Mouse (Mus musculus) 3134 (cell line): ENCODE results near the gene Rhoc.

Source experiments
- DNase-seq: peaks from one replicate; pipeline ENCODE4 v3.0.0-alpha.2; 2011; ENCODE audit warnings: low spot score; ENCODE audit not compliant: insufficient read length; ENCODE audit errors: extremely low read depth

Rhoc gene

GRCm38 (mm10) chr3:104783971-104784500, 4.1 kb upstream of the Rhoc start:
- no peak for DNase-seq

DNA sequence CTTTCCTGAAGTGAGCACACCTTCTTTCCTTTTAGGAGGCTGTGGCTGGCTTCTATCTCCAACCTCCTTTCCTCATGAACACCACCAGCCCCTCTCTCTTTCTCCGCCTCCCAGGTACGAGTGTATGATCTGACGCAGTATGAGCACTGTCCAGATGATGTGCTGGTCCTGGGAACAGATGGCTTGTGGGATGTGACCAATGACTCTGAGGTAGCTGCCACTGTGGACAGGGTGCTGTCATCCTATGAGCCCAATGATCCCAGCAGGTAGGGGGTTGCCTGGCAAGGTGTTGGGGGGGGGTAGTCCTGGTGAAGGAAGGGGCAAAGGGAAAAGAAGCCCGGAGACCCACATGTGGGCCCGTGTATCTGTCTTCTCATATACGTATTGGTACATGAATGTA, 2.9 kb upstream of the Rhoc start:
- no peak for DNase-seq

- peak; percentile 88 for DNase-seq
Observed at GRCm38 (mm10) chr3:104788561-104789311, 561 bp downstream of the Rhoc start.

GRCm38 (mm10) chr3:104789312-104789605, 1.1 kb downstream of the Rhoc start:
- DNase-seq, result no peak

DNA sequence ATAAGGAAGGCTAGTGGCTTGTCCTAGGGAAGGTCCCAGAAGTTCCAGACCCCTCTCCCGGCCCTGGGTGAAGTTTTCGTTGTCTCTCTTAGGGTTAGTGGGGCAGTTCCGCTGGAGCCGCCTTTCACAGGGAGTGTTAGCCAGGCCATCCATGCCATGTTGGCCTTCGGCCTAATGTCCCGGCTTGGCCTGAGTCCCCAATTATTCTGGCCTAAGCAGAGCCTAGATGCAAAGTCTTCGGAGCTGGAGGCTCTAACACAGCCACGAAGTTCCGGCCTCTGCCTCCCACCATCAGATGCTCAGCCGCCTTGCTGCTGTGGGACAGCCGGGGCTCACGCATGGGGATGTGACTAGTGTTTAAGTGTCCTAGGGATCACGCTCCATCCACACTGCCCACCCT, 1.6 kb downstream of the Rhoc start:
- DNase-seq, result peak; percentile 74

DNA sequence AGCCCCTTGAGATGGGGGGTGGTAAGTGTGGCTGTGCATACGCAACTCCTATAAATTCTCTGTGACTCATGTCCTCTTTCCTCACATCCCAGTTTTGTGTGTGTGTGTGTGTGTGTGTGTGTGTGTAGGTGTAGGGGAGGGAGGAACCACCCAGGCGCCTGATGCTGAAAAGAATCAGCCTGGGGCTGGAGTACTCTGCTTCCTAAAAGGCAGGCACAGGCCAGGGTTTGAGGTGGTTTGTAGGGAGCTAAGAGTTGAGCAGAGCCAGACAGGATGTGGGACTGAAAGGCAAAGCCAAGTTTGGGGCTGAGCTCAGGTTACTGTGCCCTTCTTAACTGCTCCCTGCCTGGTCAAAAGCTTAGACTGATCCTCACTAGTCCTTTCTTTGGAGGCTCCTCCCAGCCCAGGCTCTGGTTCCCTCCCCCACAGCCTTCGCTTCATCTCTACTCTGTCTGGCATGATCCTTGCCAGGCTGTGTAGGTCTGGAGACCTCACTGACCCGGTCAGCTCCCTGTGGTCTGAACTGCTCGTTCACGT, 2.3 kb downstream of the Rhoc start:
- DNase-seq, result peak; percentile 80

DNA sequence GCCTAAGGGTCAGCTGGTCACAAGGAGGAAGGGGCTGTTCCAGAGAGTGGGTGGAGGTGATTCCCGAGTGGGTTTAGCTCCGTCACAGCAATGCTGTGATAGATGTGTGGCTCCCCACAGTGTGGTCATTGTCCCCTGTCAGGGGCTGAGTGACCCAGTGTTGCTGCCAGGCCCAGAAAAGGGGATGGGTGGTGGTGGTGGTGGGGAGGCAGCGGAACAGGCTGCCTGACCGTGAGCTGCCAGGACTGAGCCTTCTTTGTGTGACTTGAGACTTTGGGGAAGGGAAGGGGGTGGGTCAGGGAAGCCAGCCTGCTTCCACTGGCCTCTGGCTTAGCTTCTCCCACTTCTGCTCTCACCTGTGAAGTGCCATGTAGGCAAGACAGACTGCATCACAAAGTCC, 2.8 kb downstream of the Rhoc start:
- DNase-seq, result no peak

GRCm38 (mm10) chr3:104791671-104792070, 3.5 kb downstream of the Rhoc start:
- DNase-seq, result no peak

DNA sequence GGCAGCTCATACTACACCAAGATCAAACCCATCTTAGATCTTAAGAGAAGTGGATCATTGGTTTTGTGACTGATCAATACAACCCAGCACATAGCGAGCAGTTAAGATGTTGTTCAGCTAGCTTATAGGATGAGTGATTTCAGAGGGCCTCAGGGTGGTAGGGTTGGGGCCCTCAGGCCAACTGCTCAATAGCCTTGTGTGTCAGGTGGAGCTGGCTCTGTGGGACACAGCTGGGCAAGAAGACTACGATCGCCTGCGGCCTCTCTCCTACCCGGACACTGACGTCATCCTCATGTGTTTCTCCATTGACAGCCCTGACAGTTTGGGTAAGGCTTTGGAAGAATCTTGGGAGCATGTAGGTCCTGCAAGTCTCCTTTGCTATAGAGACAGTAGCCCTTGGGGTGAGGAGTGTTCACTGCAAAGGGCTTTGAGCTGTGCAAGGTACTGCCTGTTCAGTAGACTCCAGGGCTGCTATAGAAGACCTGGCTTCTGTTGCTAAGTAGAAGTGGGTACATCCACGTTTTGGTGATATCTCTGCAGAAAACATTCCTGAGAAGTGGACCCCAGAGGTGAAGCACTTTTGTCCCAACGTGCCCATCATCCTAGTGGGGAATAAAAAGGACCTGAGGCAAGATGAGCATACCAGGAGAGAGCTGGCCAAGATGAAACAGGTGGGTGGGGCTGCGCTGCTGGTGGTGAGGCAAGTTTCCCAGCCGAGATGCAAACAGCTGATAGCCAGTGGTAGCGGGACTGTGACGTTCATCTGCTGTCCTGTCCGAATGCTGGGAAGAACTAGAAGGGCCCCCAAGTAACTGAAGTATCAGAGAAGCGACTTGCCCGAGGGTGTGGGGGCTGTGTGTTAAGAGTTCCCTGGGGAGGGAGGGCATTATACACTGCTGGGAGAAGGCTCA, 4.4 kb downstream of the Rhoc start:
- no peak for DNase-seq

- DNase-seq, result peak; percentile 84
Observed at GRCm38 (mm10) chr3:104793871-104794828, 6.0 kb downstream of the Rhoc start.

GRCm38 (mm10) chr3:104794953-104795470, 6.8 kb downstream of the Rhoc start:
- no peak for DNase-seq

DNA sequence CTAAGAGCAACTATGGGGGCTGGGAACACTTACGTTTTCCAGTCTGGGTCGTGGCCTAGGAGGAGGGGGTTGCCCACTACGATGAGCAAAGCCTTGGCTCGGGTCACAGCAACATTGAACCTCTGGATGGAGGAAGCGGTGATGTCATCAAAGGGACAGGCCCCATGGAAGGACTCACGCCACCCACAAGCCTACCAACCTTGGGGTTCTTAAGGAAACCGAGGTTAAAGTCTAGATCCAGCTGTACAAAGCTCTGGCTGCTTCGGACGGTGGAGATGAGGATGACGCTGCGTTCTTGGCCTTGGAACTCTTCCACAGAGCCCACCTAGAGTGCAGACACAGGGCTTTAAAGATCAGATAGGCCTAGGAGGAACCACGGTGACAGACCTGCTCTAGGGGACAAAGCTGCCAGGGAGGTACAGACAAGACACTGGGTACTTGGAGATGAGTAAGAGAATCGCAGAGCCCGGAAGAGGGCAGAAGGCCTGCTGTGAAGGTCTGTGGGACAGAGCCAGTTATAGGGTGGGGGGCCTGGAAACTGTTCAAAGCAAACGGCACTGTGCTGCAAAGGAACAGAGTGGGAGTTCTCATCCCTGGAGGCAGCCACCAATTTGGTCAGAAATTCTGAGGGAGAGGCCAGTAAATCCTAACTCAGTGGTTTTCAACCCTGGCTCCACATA, 7.6 kb downstream of the Rhoc start:
- no peak for DNase-seq

- no peak for DNase-seq
Observed at GRCm38 (mm10) chr3:104796430-104797082, 8.4 kb downstream of the Rhoc start.

- no peak for DNase-seq
Observed at GRCm38 (mm10) chr3:104800681-104801080, 12.5 kb downstream of the Rhoc start.

- DNase-seq, result no peak
Observed at GRCm38 (mm10) chr3:104801481-104801880, 13.3 kb downstream of the Rhoc start.

DNA sequence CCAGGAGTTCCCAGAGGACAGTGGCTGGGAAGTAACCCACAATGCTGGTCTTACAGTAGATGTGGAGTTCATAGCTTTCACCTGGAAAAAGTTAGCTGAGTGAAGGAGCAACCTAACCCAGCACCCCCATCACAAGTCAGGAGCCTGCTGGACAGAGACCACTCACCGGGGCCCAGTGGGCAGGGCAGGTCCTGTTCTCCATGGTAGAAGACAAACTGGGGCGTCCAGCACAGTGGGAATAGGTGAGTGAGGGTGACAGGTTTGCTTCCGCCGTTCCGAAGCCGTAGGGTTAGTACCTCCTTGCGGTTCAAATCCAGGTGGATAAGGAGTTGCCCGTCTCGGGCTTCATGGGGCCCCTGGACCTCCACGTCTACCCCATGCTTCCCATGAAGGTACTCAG, 16.1 kb downstream of the Rhoc start:
- no peak for DNase-seq

DNA sequence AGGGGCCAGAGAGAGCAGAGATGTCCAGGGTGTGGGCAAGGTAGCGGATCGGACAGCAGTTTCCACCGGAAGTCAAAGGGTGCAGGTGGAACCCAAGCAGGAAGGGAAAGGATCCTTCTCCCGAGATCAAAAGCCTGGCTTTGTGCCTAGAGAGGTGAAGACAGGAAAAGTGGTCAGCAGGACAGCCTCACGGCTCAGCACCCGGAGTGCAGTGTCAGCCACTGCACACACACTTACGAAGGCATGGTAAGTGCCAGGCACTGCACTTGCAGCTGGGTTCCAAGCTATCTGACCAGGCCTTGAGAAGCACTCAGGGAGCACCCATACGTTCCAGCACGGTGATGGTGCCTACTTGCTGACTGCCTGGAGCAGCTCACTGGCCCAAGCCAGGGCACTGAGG, 17.4 kb downstream of the Rhoc start:
- no peak for DNase-seq

- no peak for DNase-seq
Observed at GRCm38 (mm10) chr3:104811752-104812151, 23.6 kb downstream of the Rhoc start.

- DNase-seq, result no peak
Observed at GRCm38 (mm10) chr3:104812254-104812653, 24.1 kb downstream of the Rhoc start.
